Mouse (Mus musculus) ES-Bruce4 (cell line): ENCODE data around the gene Runx3.
"Not testable (repeated sequence)": the region's sequence is repeated elsewhere in the genome, so short reads cannot be mapped to it uniquely, and the experiment has no call there.

Source experiments
- CTCF ChIP-seq: IDR thresholded peaks from one replicate; pipeline ENCODE4 v1.8.1; 2011; ENCODE audit warnings: low read depth, low read length
- POLR2A ChIP-seq: IDR thresholded peaks from one replicate; pipeline ENCODE4 v1.8.1; 2011; ENCODE audit warnings: low read length; ENCODE audit not compliant: insufficient read depth

- TF ChIP-seq POLR2A, CTCF: not testable (repeated sequence)
Measured at GRCm38 (mm10) chr4:135184277-135184676, 63.8 kb downstream of the Runx3 start.
